Mouse (Mus musculus): ENCODE data around the gene Akap8l.

GRCm38 (mm10) chr17:32386659-32387432 is 36.4 kb upstream of the Akap8l start:
- TF ChIP-seq CTCF (IDR thresholded peaks at IDR 0.05; ENCODE audit: borderline replicate concordance, insufficient read depth, low read length) = peak; percentile 52; the same call in 1 of the 2 replicates
- no peak for TF ChIP-seq POLR2A (IDR thresholded peaks at IDR 0.05; ENCODE audit: low read depth, low read length)
